Mouse (Mus musculus): Measurements from ENCODE around the gene Tanc2. TPM values are rescaled to one million over a fixed set of nuclear protein-coding genes. Genes with fewer than 3 reads are reported as not detected.

The Tanc2 gene
- 100 to 1,000 TPM; 238 to 241 TPM for total RNA-seq (2021)

GRCm38 (mm10) chr11:105589877-105590641, at the start of gene Tanc2:
TSS of gene Tanc2 (plus strand) at chr11:105589986.
- peak; percentile 57 for DNase-seq
- intact Hi-C loops (cut with DNase I), result loop anchor here (10.0 kb wide), 1 partner anchor 135 kb away; the partner anchor contains the start of gene March10

- intact Hi-C loops (cut with DNase I), result no loop called here
Observed at GRCm38 (mm10) chr11:105540781-105541180, 49.0 kb upstream of the Tanc2 start.

GRCm38 (mm10) chr11:105541366-105541765, 48.4 kb upstream of the Tanc2 start:
- intact Hi-C loops (cut with DNase I), result no loop called here
- DNase-seq, result no peak

More at GRCm38 (mm10) chr11:105540781-105541180, 49.0 kb upstream of the Tanc2 start:
- DNase-seq, result no peak

- intact Hi-C loops (cut with DNase I), result no loop called here
- DNase-seq, result no peak
Observed at GRCm38 (mm10) chr11:105542129-105542528, 47.7 kb upstream of the Tanc2 start.

GRCm38 (mm10) chr11:105545801-105546200, 44.0 kb upstream of the Tanc2 start:
- intact Hi-C loops (cut with DNase I), result no loop called here

GRCm38 (mm10) chr11:105546393-105546792, 43.4 kb upstream of the Tanc2 start:
- intact Hi-C loops (cut with DNase I), result no loop called here
- no peak for DNase-seq

More at GRCm38 (mm10) chr11:105545801-105546200, 44.0 kb upstream of the Tanc2 start:
- DNase-seq, result no peak

- intact Hi-C loops (cut with DNase I), result no loop called here
- DNase-seq, result no peak
Observed at GRCm38 (mm10) chr11:105548383-105548782, 41.4 kb upstream of the Tanc2 start.

- DNase-seq, result peak; percentile 16
- intact Hi-C loops (cut with DNase I), result no loop called here
Observed at GRCm38 (mm10) chr11:105549164-105550121, 40.3 kb upstream of the Tanc2 start.

- intact Hi-C loops (cut with DNase I), result no loop called here
- no peak for DNase-seq
Observed at GRCm38 (mm10) chr11:105557285-105557684, 32.5 kb upstream of the Tanc2 start.

GRCm38 (mm10) chr11:105558091-105558490, 31.7 kb upstream of the Tanc2 start:
- DNase-seq, result no peak
- intact Hi-C loops (cut with DNase I), result no loop called here

- DNase-seq, result no peak
- intact Hi-C loops (cut with DNase I), result no loop called here
Observed at GRCm38 (mm10) chr11:105558803-105559505, 30.8 kb upstream of the Tanc2 start.

- intact Hi-C loops (cut with DNase I), result no loop called here
Observed at GRCm38 (mm10) chr11:105563546-105563945, 26.2 kb upstream of the Tanc2 start.

GRCm38 (mm10) chr11:105567221-105567641, 22.6 kb upstream of the Tanc2 start:
- DNase-seq, result peak; percentile 24
- intact Hi-C loops (cut with DNase I), result no loop called here

More at GRCm38 (mm10) chr11:105563546-105563945, 26.2 kb upstream of the Tanc2 start:
- DNase-seq, result no peak

GRCm38 (mm10) chr11:105571996-105572395, 17.8 kb upstream of the Tanc2 start:
- no peak for DNase-seq
- intact Hi-C loops (cut with DNase I), result no loop called here

- intact Hi-C loops (cut with DNase I), result no loop called here
Observed at GRCm38 (mm10) chr11:105574241-105574640, 15.5 kb upstream of the Tanc2 start.

GRCm38 (mm10) chr11:105577211-105577610, 12.6 kb upstream of the Tanc2 start:
- intact Hi-C loops (cut with DNase I), result no loop called here
- no peak for DNase-seq

More at GRCm38 (mm10) chr11:105574241-105574640, 15.5 kb upstream of the Tanc2 start:
- peak; percentile 49 for DNase-seq

- intact Hi-C loops (cut with DNase I), result no loop called here
- no peak for DNase-seq
Observed at GRCm38 (mm10) chr11:105582020-105582419, 7.8 kb upstream of the Tanc2 start.

- intact Hi-C loops (cut with DNase I), result no loop called here
- peak; percentile 89 for DNase-seq
Observed at GRCm38 (mm10) chr11:105589231-105589876, 432 bp upstream of the Tanc2 start.

GRCm38 (mm10) chr11:105591905-105592304, 2.1 kb downstream of the Tanc2 start:
- peak; percentile 46 for DNase-seq
- intact Hi-C loops (cut with DNase I), result loop anchor here (2.0 to 10.0 kb wide), 2 partner anchors 137 to 229 kb away; partner anchors contain the start of gene March10

GRCm38 (mm10) chr11:105602177-105602576, 12.4 kb downstream of the Tanc2 start:
- intact Hi-C loops (cut with DNase I), result no loop called here
- DNase-seq, result no peak
